Mouse (Mus musculus): ENCODE results near the gene Src. TPM values are rescaled to one million over a fixed set of nuclear protein-coding genes. Genes with fewer than 3 reads are reported as not detected.
"Not testable (repeated sequence)": the region's sequence is repeated elsewhere in the genome, so short reads cannot be mapped to it uniquely, and the experiment has no call there.

Gene Src
- polyA plus RNA-seq (2014; fragmentation: Nextera tagmentation; extraction: Ambion mirVana) = 15.1 and 17.8 TPM in 2 replicates

DNA sequence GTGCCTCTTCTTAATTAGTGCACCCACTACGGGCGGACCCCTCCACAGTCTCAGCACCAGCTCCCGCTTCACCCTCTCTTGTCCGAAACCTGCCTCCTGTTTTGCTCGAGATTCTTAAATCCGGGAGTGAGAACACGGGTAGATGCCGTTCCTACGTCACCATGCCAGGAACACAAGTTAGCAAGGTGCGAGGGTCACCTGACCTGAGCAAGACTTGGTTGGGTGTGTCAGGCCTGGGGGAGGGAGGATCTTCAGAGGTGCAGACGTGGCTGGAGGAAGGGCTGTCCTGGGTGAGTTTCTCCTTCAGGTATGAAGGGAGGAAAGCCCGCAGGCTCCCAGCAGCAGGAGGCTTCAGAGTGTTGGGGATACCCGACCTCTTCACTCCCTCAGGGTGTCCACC, at the start of gene Src:
TSS of gene Src (plus strand) at position 239 of the 400 bp plus-strand sequence.
- DNase-seq (ENCODE audit: low spot score) = no peak
- ATAC-seq (ENCODE audit: insufficient read depth, low FRiP score, low TSS enrichment) = no peak
- Histone ChIP-seq H3K4me2 (ENCODE audit: low read depth) (no peak within 1 kb of the TSS), H3K27ac (ENCODE audit: low read depth, low read length) (no peak within 1 kb of the TSS), H3K9me3 (ENCODE audit: control insufficient read depth, low read length) (no peaks in the 10 kb centered on the region), H3K36me3 (ENCODE audit: control insufficient read depth, insufficient read depth, low read length) (no peaks in the 10 kb centered on the region), H3K27me3 (ENCODE audit: control insufficient read depth, insufficient read depth, low read length) (no peaks in the 10 kb centered on the region), H3K9ac (ENCODE audit: low read length) (no peak within 1 kb of the TSS), H3K4me3 (ENCODE audit: low read depth, low read length) (no peak within 1 kb of the TSS), H3K4me1 (ENCODE audit: control insufficient read depth, insufficient read depth, low read length) (peaks cover 12% of the 10 kb centered on the region)
- WGBS = 16% methylated on average over 13 of the region's 13 CpGs

DNA sequence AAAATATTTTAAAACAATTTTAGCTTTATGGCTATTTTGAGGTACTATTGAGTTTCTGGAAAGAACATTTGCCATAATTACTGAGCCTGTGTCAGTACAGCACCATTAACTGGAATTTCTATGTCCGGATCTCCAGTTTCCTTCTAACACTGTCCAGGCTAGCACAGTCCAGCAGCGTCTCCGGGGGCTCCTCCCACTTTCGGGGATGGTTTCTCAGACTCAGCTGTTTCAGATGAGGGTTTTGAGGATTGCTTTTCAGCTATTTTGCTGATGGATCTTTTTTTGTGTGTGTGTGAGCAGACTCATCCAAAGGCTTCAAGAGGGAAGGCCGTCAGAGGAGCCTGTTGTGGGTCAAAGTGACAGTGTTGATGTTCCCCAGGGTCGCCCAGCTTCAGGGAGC, 46.5 kb upstream of the Src start:
- H3K9ac ChIP-seq (ENCODE audit: low read length) = no peak overlapping the region
- DNase-seq (ENCODE audit: low spot score) = no peak
- H3K4me1 ChIP-seq (ENCODE audit: control insufficient read depth, insufficient read depth, low read length) = peaks cover 12% of the 10 kb centered on the region; the same call in 1 of the 2 replicates
- peaks cover 2% of the 10 kb centered on the region; the same call in 1 of the 2 replicates for H3K36me3 ChIP-seq (ENCODE audit: control insufficient read depth, insufficient read depth, low read length)
- H3K9me3 ChIP-seq (ENCODE audit: control insufficient read depth, low read length) = no peaks in the 10 kb centered on the region
- no peak overlapping the region for H3K27ac ChIP-seq (ENCODE audit: low read depth, low read length)
- no peak overlapping the region for H3K4me2 ChIP-seq (ENCODE audit: low read depth)
- H3K4me3 ChIP-seq (ENCODE audit: low read depth, low read length) = no peak overlapping the region
- 90% methylated on average over 6 of the region's 6 CpGs for WGBS
- no peak for ATAC-seq (ENCODE audit: insufficient read depth, low FRiP score, low TSS enrichment)
- H3K27me3 ChIP-seq (ENCODE audit: control insufficient read depth, insufficient read depth, low read length) = no peaks in the 10 kb centered on the region

DNA sequence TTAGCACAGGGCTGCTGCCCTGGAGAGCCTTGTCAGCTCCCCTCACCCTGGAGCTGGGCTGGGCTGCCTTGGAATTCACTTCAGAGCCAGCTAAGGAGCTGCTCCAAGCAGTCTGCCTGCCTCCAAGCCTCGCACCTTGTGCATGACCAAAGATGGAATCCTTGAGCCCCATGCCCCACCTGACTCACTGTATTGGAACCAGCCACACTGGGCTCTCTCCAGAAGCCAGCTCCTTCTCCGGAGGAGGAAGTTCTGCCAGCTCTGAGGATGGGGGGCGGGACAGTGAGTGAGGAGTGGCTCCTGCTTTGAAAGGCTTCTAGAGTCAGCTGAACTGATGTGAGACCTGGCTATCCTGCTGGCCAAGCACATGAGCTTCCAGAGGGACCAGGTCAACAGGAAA, 44.6 kb upstream of the Src start:
- DNase-seq (ENCODE audit: low spot score) (no peak), ATAC-seq (ENCODE audit: insufficient read depth, low FRiP score, low TSS enrichment) (no peak)
- Histone ChIP-seq H3K9ac (ENCODE audit: low read length) (no peak overlapping the region), H3K9me3 (ENCODE audit: control insufficient read depth, low read length) (no peaks in the 10 kb centered on the region), H3K4me3 (ENCODE audit: low read depth, low read length) (no peak overlapping the region), H3K27me3 (ENCODE audit: control insufficient read depth, insufficient read depth, low read length) (no peaks in the 10 kb centered on the region), H3K4me2 (ENCODE audit: low read depth) (no peak overlapping the region), H3K4me1 (ENCODE audit: control insufficient read depth, insufficient read depth, low read length) (peaks cover 4% of the 10 kb centered on the region; the same call in 1 of the 2 replicates), H3K36me3 (ENCODE audit: control insufficient read depth, insufficient read depth, low read length) (peaks cover 2% of the 10 kb centered on the region; the same call in 1 of the 2 replicates), H3K27ac (ENCODE audit: low read depth, low read length) (no peak overlapping the region)
- 81% methylated on average over 3 of the region's 3 CpGs for WGBS

DNA sequence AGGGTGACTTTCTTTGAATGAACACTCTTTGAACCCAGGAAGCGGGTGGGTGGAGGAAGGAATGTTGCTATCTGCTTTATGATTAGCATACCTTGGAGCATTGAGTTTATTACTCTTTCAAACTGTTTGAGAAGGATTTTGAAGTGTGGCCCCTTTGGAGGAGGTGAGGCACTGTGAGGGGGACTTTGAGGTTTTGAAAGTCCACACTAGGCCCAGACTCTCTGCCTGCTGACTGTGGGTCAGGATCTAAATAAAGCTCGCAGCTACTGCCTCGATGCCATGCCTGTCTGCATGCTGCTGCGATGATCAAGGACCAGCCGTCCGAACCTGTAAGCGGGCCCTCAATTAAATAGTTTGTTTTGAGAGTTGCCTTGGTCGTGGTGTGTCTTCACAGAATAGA, 43.2 kb upstream of the Src start:
- 52% methylated on average over 8 of the region's 8 CpGs for WGBS
- H3K36me3 ChIP-seq (ENCODE audit: control insufficient read depth, insufficient read depth, low read length) = peaks cover 2% of the 10 kb centered on the region; the same call in 1 of the 2 replicates

DNA sequence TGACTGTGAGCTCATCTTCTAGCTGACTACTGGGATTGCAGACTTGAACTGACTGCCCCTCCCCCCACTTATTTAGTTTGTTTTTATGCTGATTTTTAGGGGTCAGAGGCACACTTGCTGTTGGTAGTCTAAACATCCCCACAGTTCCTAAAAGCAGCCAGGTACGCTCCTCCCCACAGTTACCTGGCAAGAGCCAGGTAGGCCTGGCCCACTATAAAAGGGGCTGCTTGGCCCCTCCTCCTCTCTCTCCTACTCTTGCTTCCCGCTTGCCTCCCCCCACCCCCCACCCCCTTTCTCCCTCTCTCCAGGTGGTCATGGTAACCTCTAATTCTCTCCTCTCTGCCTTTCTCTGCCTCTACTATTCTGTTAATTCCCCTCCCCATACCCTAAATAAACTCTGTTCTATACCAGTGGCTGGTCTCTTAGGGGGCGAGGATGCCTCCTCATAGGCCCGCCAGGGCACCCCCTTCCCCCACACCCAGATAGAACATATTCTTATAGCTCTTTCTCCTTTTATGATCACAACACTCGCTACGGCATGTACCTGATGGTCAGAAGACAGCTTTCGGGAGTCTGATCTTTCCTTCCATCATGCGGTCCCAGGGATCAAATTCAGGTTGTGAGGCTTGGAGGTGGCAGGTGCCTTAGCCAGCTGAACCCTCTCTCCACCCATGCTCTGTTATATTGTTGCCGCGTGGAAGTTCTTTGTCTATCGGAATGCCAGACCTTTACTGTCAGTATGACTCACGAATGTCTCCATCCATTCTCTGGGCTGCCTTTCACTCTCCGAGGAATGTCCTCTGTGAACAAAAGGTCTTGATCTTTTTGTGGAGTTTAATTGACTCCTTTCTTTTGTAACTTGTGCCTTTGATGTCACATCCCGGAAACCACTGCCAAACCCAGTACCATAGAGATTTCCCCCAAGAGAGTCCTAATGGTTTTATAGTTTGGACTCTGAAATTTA, 42.2 kb upstream of the Src start:
- WGBS = 12% methylated on average over 14 of the region's 14 CpGs
- Histone ChIP-seq H3K27ac (ENCODE audit: low read depth, low read length) (no peak overlapping the region), H3K9me3 (ENCODE audit: control insufficient read depth, low read length) (no peaks in the 10 kb centered on the region)

More for the DNA sequence above, 43.2 kb upstream of the Src start:
- no peaks in the 10 kb centered on the region for H3K9me3 ChIP-seq (ENCODE audit: control insufficient read depth, low read length)
- H3K27me3 ChIP-seq (ENCODE audit: control insufficient read depth, insufficient read depth, low read length) = no peaks in the 10 kb centered on the region
- H3K9ac ChIP-seq (ENCODE audit: low read length) = no peak overlapping the region
- H3K27ac ChIP-seq (ENCODE audit: low read depth, low read length) = no peak overlapping the region
- DNase-seq (ENCODE audit: low spot score) = no peak
- H3K4me1 ChIP-seq (ENCODE audit: control insufficient read depth, insufficient read depth, low read length) = 0 out of 2 replicates have a peak, but pooled peaks cover 4% of the 10 kb centered on the region
- ATAC-seq (ENCODE audit: insufficient read depth, low FRiP score, low TSS enrichment) = no peak
- no peak overlapping the region for H3K4me3 ChIP-seq (ENCODE audit: low read depth, low read length)
- no peak overlapping the region for H3K4me2 ChIP-seq (ENCODE audit: low read depth)

DNA sequence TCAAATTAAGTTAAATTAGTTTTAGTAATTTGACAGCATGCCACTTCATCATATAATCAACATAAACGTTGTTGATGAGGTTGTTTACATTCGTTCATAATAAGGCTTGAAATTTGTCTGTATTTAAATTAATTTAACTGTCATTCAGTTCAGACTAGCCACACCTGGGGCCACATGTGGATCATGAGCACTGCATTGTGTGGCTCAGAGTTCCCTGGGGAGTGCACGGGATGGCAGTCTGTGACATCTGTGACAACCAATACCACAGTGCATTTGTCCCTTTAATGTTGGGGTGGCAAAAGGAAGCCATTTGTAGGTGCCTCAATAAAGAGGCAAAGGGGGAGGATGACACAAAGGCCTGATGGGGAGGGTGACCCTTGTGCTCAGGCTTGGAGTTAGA, 41.2 kb upstream of the Src start:
- 0 out of 2 replicates have a peak, but pooled peaks cover 4% of the 10 kb centered on the region for H3K4me1 ChIP-seq (ENCODE audit: control insufficient read depth, insufficient read depth, low read length)
- H3K27me3 ChIP-seq (ENCODE audit: control insufficient read depth, insufficient read depth, low read length) = no peaks in the 10 kb centered on the region
- no peak for ATAC-seq (ENCODE audit: insufficient read depth, low FRiP score, low TSS enrichment)
- no peak overlapping the region for H3K4me2 ChIP-seq (ENCODE audit: low read depth)
- no peak for DNase-seq (ENCODE audit: low spot score)
- H3K27ac ChIP-seq (ENCODE audit: low read depth, low read length) = no peak overlapping the region
- no peaks in the 10 kb centered on the region for H3K9me3 ChIP-seq (ENCODE audit: control insufficient read depth, low read length)
- no peak overlapping the region for H3K9ac ChIP-seq (ENCODE audit: low read length)
- peaks cover 2% of the 10 kb centered on the region; the same call in 1 of the 2 replicates for H3K36me3 ChIP-seq (ENCODE audit: control insufficient read depth, insufficient read depth, low read length)
- H3K4me3 ChIP-seq (ENCODE audit: low read depth, low read length) = no peak overlapping the region
- WGBS = 27% methylated on average over 3 of the region's 3 CpGs

More for the DNA sequence above, 42.2 kb upstream of the Src start:
- H3K27me3 ChIP-seq (ENCODE audit: control insufficient read depth, insufficient read depth, low read length) = no peaks in the 10 kb centered on the region
- no peak overlapping the region for H3K9ac ChIP-seq (ENCODE audit: low read length)
- H3K4me3 ChIP-seq (ENCODE audit: low read depth, low read length) = no peak overlapping the region
- no peak for DNase-seq (ENCODE audit: low spot score)
- H3K4me1 ChIP-seq (ENCODE audit: control insufficient read depth, insufficient read depth, low read length) = 0 out of 2 replicates have a peak, but pooled peaks cover 4% of the 10 kb centered on the region
- ATAC-seq (ENCODE audit: insufficient read depth, low FRiP score, low TSS enrichment) = no peak; the same call in 1 of the 2 replicates
- peaks cover 2% of the 10 kb centered on the region; the same call in 1 of the 2 replicates for H3K36me3 ChIP-seq (ENCODE audit: control insufficient read depth, insufficient read depth, low read length)
- 0 out of 2 replicates have a peak overlapping the region, but pooled peaks have one; percentile 7 for H3K4me2 ChIP-seq (ENCODE audit: low read depth)

DNA sequence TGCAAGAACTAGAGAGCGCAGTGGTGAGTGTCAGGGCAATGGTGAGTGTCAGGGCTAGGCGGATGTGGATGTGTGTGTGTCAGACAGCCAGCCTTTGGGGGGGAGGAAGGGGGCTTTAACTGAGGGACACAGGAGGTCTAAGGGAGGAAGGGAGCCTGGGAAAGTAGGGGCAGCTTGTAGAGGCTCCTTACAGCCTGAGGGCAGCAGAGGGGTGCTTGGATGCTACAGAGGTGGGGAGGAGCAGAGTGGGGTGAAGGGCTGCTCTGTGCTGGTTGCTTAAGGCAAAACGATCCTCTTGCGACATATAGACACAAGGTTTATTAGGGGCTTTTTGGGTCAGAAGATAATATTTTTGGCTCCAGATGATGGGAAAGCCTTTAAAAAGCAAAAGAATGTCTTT, 33.4 kb upstream of the Src start:
- Histone ChIP-seq H3K9ac (ENCODE audit: low read length) (no peak overlapping the region), H3K4me2 (ENCODE audit: low read depth) (no peak overlapping the region), H3K36me3 (ENCODE audit: control insufficient read depth, insufficient read depth, low read length) (no peaks in the 10 kb centered on the region; the same call in none of the 2 replicates), H3K4me1 (ENCODE audit: control insufficient read depth, insufficient read depth, low read length) (peaks cover 7% of the 10 kb centered on the region; the same call in 1 of the 2 replicates), H3K4me3 (ENCODE audit: low read depth, low read length) (no peak overlapping the region), H3K27me3 (ENCODE audit: control insufficient read depth, insufficient read depth, low read length) (no peaks in the 10 kb centered on the region), H3K27ac (ENCODE audit: low read depth, low read length) (no peak overlapping the region), H3K9me3 (ENCODE audit: control insufficient read depth, low read length) (no peaks in the 10 kb centered on the region)
- DNase-seq (ENCODE audit: low spot score) (no peak), ATAC-seq (ENCODE audit: insufficient read depth, low FRiP score, low TSS enrichment) (no peak)
- 86% methylated on average over 4 of the region's 4 CpGs for WGBS

DNA sequence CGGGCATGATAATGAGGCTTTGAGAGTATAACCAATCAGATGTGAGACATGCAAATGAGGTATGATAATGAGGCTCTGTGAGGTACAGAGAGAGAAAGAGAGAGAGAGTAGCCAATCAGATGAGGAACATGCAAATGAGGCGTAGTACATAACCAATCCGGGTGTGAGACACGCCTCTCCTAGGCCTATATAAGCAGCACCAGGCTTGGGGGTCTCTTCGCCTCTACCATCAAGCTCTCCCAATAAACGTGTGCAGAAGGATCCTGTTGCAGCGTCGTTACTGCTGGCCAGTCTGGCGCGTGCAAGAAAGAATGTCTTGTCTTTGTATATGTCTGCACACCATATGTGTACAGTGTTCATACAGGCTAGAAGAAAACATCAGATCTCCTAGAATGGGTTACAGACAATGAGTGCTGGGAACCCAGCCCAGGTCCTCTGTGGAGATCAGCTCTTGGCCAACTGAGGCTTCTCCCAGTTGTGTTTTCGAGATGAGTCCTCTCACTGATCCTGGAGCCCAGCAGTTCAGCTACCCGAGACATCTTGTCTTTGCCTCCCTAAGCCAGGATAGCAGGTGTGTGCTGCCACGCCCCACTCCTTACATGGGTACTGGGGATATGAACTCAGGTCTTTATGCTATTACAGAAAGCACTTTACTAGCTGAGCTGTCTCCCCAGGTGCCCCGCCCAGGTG, 29.2 kb upstream of the Src start:
- H3K27ac ChIP-seq (ENCODE audit: low read depth, low read length); H3K9me3 ChIP-seq (ENCODE audit: control insufficient read depth, low read length); H3K36me3 ChIP-seq (ENCODE audit: control insufficient read depth, insufficient read depth, low read length); H3K9ac ChIP-seq (ENCODE audit: low read length); ATAC-seq (ENCODE audit: insufficient read depth, low FRiP score, low TSS enrichment); H3K4me3 ChIP-seq (ENCODE audit: low read depth, low read length); H3K4me2 ChIP-seq (ENCODE audit: low read depth); H3K27me3 ChIP-seq (ENCODE audit: control insufficient read depth, insufficient read depth, low read length); DNase-seq (ENCODE audit: low spot score); H3K4me1 ChIP-seq (ENCODE audit: control insufficient read depth, insufficient read depth, low read length): not testable (repeated sequence)
- 96% methylated on average over 14 of the region's 14 CpGs for WGBS

Data from neural tube, embryonic 11.5 days (tissue).